Comparison of ENCODE assay signal across 10 mouse cellular contexts in the genomic region with DNA sequence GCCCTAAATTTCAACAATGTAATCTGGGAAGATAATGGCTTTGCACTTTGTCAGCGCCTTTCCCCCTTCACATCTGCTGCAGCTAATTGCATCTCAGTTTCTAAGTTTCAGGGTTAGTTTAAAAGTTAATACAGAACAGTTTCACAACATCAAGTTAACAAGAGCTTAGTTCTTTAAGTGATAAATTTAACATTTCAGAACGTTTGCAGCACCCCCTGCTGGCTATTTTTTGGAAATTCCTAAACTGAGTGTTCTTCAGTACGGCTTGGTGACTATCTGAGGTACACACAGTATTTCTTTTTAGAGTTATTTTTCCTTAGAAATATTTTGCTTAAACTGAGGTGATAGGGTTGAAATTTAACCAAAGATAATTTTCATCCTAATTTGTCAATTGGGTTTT.
A peak's percentile ranks its signal among the peaks of the same experiment; 100 is the strongest.
DNase-seq lines count a peak whose midpoint lies in the region; ATAC-seq and TF ChIP-seq lines count a peak whose summit lies in the region.
"Had no signal": no experiment of that assay in that cellular context is flagged by ENCODE, and none has a peak within 500 bp of the region (broad histone marks: within the 10 kb centered on the region; RNA-seq: fewer than 3 reads in every experiment).

No protein-coding gene starts in this region.

- 32% methylated on average over 3 of the region's 3 CpGs for WGBS in forebrain, embryonic 16.5 days
- WGBS in forebrain, embryonic 12.5 days: 37% methylated on average over 3 of the region's 3 CpGs
- 32% methylated on average over 3 of the region's 3 CpGs for WGBS in midbrain, postnatal 0 days
- WGBS in midbrain, embryonic 15.5 days: 40% methylated on average over 3 of the region's 3 CpGs

- no peak overlapping the region for H3K4me3 ChIP-seq in forebrain, embryonic 16.5 days (replicated peaks; ENCODE audit: low read length)
- no peak overlapping the region for H3K4me3 ChIP-seq in forebrain, embryonic 12.5 days (replicated peaks)
- no peak overlapping the region for H3K4me3 ChIP-seq in midbrain, postnatal 0 days (ENCODE audit: low read depth, low read length)
- H3K4me3 ChIP-seq in midbrain, embryonic 15.5 days: no peak overlapping the region
- H3K4me3 ChIP-seq: heart, embryonic 15.5 days; myocyte had no signal

- peak; percentile 80 for DNase-seq in midbrain, postnatal 0 days (ENCODE audit: low spot score)
- DNase-seq in c-Kit-positive CD71-negative TER-119-negative erythroid progenitor cells, embryonic 14.5 days (ENCODE audit: low read depth): peak; percentile 49
- peak; percentile 25 to 69 for DNase-seq in heart, postnatal 14 days
- peak; percentile 69 for DNase-seq in lung, postnatal 14 days
- peak; percentile 56 for DNase-seq in thymus, postnatal 4 days

- no peaks in the 10 kb centered on the region for H3K4me1 ChIP-seq in forebrain, embryonic 16.5 days (replicated peaks; ENCODE audit: control insufficient read depth, insufficient read depth, low read length)
- H3K4me1 ChIP-seq in forebrain, embryonic 12.5 days: no peaks in the 10 kb centered on the region
- no peaks in the 10 kb centered on the region for H3K4me1 ChIP-seq in midbrain, postnatal 0 days (ENCODE audit: insufficient read depth, low read length)
- H3K4me1 ChIP-seq in midbrain, embryonic 15.5 days: no peaks in the 10 kb centered on the region

- H3K9ac ChIP-seq in forebrain, embryonic 16.5 days (replicated peaks; ENCODE audit: low read depth, low read length): no peak overlapping the region
- H3K9ac ChIP-seq in forebrain, embryonic 12.5 days: no peak overlapping the region
- H3K9ac ChIP-seq in midbrain, postnatal 0 days (replicated peaks; ENCODE audit: low read length, poor library complexity, severe bottlenecking): no peak overlapping the region
- no peak overlapping the region for H3K9ac ChIP-seq in midbrain, embryonic 15.5 days
- H3K9ac ChIP-seq: heart, embryonic 15.5 days had no signal

- H3K27me3 ChIP-seq in forebrain, embryonic 16.5 days (replicated peaks; ENCODE audit: control insufficient read depth, insufficient read depth, low read length): no peaks in the 10 kb centered on the region
- H3K27me3 ChIP-seq in forebrain, embryonic 12.5 days: no peaks in the 10 kb centered on the region
- H3K27me3 ChIP-seq in midbrain, postnatal 0 days (ENCODE audit: insufficient read depth, low read length): no peaks in the 10 kb centered on the region
- H3K27me3 ChIP-seq in midbrain, embryonic 15.5 days (replicated peaks): no peaks in the 10 kb centered on the region
- H3K27me3 ChIP-seq: heart, embryonic 15.5 days had no signal

- H3K4me2 ChIP-seq in forebrain, embryonic 16.5 days (ENCODE audit: low read length): no peak overlapping the region
- H3K4me2 ChIP-seq in forebrain, embryonic 12.5 days: no peak overlapping the region
- H3K4me2 ChIP-seq in midbrain, postnatal 0 days (ENCODE audit: low read depth, low read length, poor library complexity, severe bottlenecking): no peak overlapping the region
- H3K4me2 ChIP-seq in midbrain, embryonic 15.5 days: no peak overlapping the region
- H3K4me2 ChIP-seq: heart, embryonic 15.5 days had no signal

- H3K9me3 ChIP-seq in forebrain, embryonic 16.5 days (ENCODE audit: control insufficient read depth, low read length): no peaks in the 10 kb centered on the region
- H3K9me3 ChIP-seq in forebrain, embryonic 12.5 days: no peaks in the 10 kb centered on the region
- H3K9me3 ChIP-seq in midbrain, postnatal 0 days (ENCODE audit: low read length): no peaks in the 10 kb centered on the region
- H3K9me3 ChIP-seq in midbrain, embryonic 15.5 days: no peaks in the 10 kb centered on the region
- H3K9me3 ChIP-seq: heart, embryonic 15.5 days had no signal

- intact Hi-C loops in heart, postnatal 14 days (cut with DNase I): no loop called here

- H3K36me3 ChIP-seq in forebrain, embryonic 16.5 days (ENCODE audit: control insufficient read depth, insufficient read depth): peaks cover 11% of the 10 kb centered on the region
- peaks cover 17% of the 10 kb centered on the region for H3K36me3 ChIP-seq in forebrain, embryonic 12.5 days (replicated peaks)
- peaks cover 11% of the 10 kb centered on the region; the same call in 1 of the 2 replicates for H3K36me3 ChIP-seq in midbrain, postnatal 0 days (ENCODE audit: insufficient read depth, low read length)
- 0 out of 2 replicates have a peak, but pooled peaks cover 14% of the 10 kb centered on the region for H3K36me3 ChIP-seq in midbrain, embryonic 15.5 days (replicated peaks)
- H3K36me3 ChIP-seq: heart, embryonic 15.5 days had no signal

- no peak overlapping the region for H3K27ac ChIP-seq in forebrain, embryonic 16.5 days (ENCODE audit: low read length)
- H3K27ac ChIP-seq in forebrain, embryonic 12.5 days: no peak overlapping the region
- no peak overlapping the region for H3K27ac ChIP-seq in midbrain, postnatal 0 days (ENCODE audit: low read depth, low read length)
- H3K27ac ChIP-seq in midbrain, embryonic 15.5 days: no peak overlapping the region

- TF ChIP-seq CTCF in midbrain, postnatal 0 days (IDR thresholded peaks at IDR 0.05): peak; percentile 72

- ATAC-seq in forebrain, embryonic 16.5 days: peak; percentile 45; the same call in 1 of the 2 replicates
- no peak for ATAC-seq in forebrain, embryonic 12.5 days (ENCODE audit: low FRiP score)
- no peak for ATAC-seq in midbrain, postnatal 0 days (ENCODE audit: low FRiP score)
- ATAC-seq in midbrain, embryonic 15.5 days (replicated peaks): no peak
